ENCODE assay signal across 30 mouse cellular contexts in the genomic region with DNA sequence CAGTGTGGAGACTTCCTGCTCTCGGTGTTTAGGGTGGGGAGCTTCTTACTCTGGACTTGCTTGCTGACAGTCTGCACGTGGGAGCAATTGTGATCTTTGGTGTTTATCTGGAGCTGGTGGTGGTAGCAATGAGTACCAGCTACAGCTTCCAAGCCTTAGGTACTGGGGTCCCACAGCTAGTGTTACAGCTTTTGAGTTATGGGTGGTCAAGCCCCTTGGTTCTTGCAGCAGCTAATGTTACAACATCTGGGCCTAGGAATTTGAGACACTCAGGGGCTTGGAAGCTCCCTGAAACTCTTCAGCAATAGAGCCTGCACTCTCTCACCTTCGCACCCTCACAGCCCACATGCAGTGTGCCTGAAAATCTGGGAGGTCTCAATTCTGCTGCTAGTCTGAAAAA. TPM values are rescaled to one million over a fixed set of nuclear protein-coding genes. Genes with fewer than 3 reads are reported as not detected.
"Had no signal": no experiment of that assay in that cellular context is flagged by ENCODE, and none has a peak within 500 bp of the region (broad histone marks: within the 10 kb centered on the region; RNA-seq: fewer than 3 reads in every experiment).

No protein-coding gene starts in this region.

- H3K27ac ChIP-seq: gastrocnemius, adult 2 months; heart, adult 2 months; heart, embryonic 13.5 days; heart, embryonic 15.5 days; hindbrain, embryonic 10.5 days; hindbrain, embryonic 12.5 days; hindbrain, embryonic 14.5 days; intestine, embryonic 15.5 days; layer of hippocampus, adult 2 months; left cerebral cortex, adult 2 months; limb, embryonic 10.5 days; limb, embryonic 12.5 days; liver, embryonic 13.5 days; liver, embryonic 15.5 days had no signal

- H3K27me3 ChIP-seq: intestine, embryonic 15.5 days had no signal

- H3K4me3 ChIP-seq: gastrocnemius, adult 2 months; heart, adult 2 months; heart, embryonic 13.5 days; heart, embryonic 15.5 days; hindbrain, embryonic 10.5 days; hindbrain, embryonic 12.5 days; intestine, embryonic 15.5 days; layer of hippocampus, adult 2 months; left cerebral cortex, adult 2 months; limb, embryonic 10.5 days; limb, embryonic 12.5 days; liver, embryonic 13.5 days; liver, embryonic 15.5 days had no signal

- H3K9me3 ChIP-seq: heart, embryonic 13.5 days; heart, embryonic 15.5 days; hindbrain, embryonic 10.5 days; hindbrain, embryonic 12.5 days; intestine, embryonic 15.5 days; limb, embryonic 10.5 days; limb, embryonic 12.5 days; liver, embryonic 13.5 days; liver, embryonic 15.5 days had no signal

- H3K4me2 ChIP-seq: heart, embryonic 11.5 days; heart, embryonic 13.5 days; heart, embryonic 15.5 days; hindbrain, embryonic 12.5 days; hindbrain, embryonic 14.5 days; intestine, embryonic 15.5 days; limb, embryonic 12.5 days; liver, embryonic 11.5 days; liver, embryonic 13.5 days; liver, embryonic 15.5 days had no signal

- DNase-seq: gastrocnemius, adult 2 months; gastrocnemius, postnatal 10 days; gastrocnemius, postnatal 25 days; heart, adult 2 months; heart, postnatal 4 days; kidney, adult 8-10 months; kidney, postnatal 25 days; kidney, postnatal 4 days; liver; liver, embryonic 13.5 days had no signal

- H3K36me3 ChIP-seq: heart, embryonic 13.5 days; heart, embryonic 15.5 days; hindbrain, embryonic 10.5 days; hindbrain, embryonic 12.5 days; intestine, embryonic 15.5 days; limb, embryonic 10.5 days; limb, embryonic 12.5 days; liver, embryonic 13.5 days; liver, embryonic 15.5 days had no signal

- H3K4me1 ChIP-seq: heart, embryonic 15.5 days; hindbrain, embryonic 12.5 days; intestine, embryonic 15.5 days; limb, embryonic 10.5 days; limb, embryonic 12.5 days had no signal

- H3K9ac ChIP-seq: heart, embryonic 13.5 days; heart, embryonic 15.5 days; hindbrain, embryonic 12.5 days; hindbrain, embryonic 14.5 days; intestine, embryonic 15.5 days; limb, embryonic 12.5 days; liver, embryonic 13.5 days; liver, embryonic 15.5 days had no signal

- ATAC-seq: forebrain, embryonic 16.5 days; hindbrain, embryonic 16.5 days; inflammation-experienced regulatory T-cells, adult 6 months; intestine, embryonic 15.5 days; intestine, postnatal 0 days had no signal

RNA-seq across cellular contexts. Expression of a gene that starts 8.3 kb away (rescaled TPM):
- polyA plus RNA-seq: forebrain, embryonic 16.5 days; heart, adult 2 months; heart, embryonic 11.5 days; heart, embryonic 13.5 days; heart, embryonic 15.5 days; heart, postnatal 0 days; hindbrain, embryonic 10.5 days; inflammation-experienced regulatory T-cells, adult 6 months; intestine, embryonic 15.5 days; intestine, postnatal 0 days; liver, embryonic 11.5 days; liver, embryonic 13.5 days; liver, embryonic 15.5 days had no signal

RNA-seq across cellular contexts. Expression of a gene that starts 26.4 kb away (rescaled TPM):
- polyA plus RNA-seq: forebrain, embryonic 16.5 days; frontal cortex, adult 2 months; heart, adult 2 months; heart, embryonic 11.5 days; heart, embryonic 13.5 days; heart, embryonic 15.5 days; heart, postnatal 0 days; hindbrain, embryonic 10.5 days; hindbrain, embryonic 12.5 days; hindbrain, embryonic 14.5 days; hindbrain, embryonic 16.5 days; inflammation-experienced regulatory T-cells, adult 6 months; intestine, embryonic 15.5 days; intestine, postnatal 0 days; limb, embryonic 10.5 days; limb, embryonic 12.5 days; limb, embryonic 14.5 days; liver, embryonic 11.5 days; liver, embryonic 13.5 days; liver, embryonic 15.5 days had no signal

RNA-seq across cellular contexts. Expression of a gene that starts 27.7 kb away (rescaled TPM):
- polyA plus RNA-seq: forebrain, embryonic 16.5 days; frontal cortex, adult 2 months; heart, adult 2 months; heart, embryonic 11.5 days; heart, embryonic 13.5 days; heart, embryonic 15.5 days; heart, postnatal 0 days; hindbrain, embryonic 10.5 days; hindbrain, embryonic 12.5 days; hindbrain, embryonic 14.5 days; hindbrain, embryonic 16.5 days; inflammation-experienced regulatory T-cells, adult 6 months; intestine, embryonic 15.5 days; intestine, postnatal 0 days; limb, embryonic 10.5 days; limb, embryonic 12.5 days; liver, embryonic 11.5 days; liver, embryonic 13.5 days; liver, embryonic 15.5 days had no signal
